Mouse (Mus musculus) intestine, embryonic 14.5 days (tissue): ENCODE measurements around the gene Gm1043. TPM values are rescaled to one million over a fixed set of nuclear protein-coding genes. Genes with fewer than 3 reads are reported as not detected.
A peak's percentile ranks its signal among the peaks of the same experiment; 100 is the strongest.

Experiments
- ATAC-seq: fragments of 200-750 bp; cut with Nextera tagmentation; replicated peaks from 2 replicates; pipeline ENCODE4 v1.8.0; 2017; ENCODE audit warnings: low read depth, moderate number of reproducible peaks, moderate TSS enrichment, moderate library complexity; ENCODE audit not compliant: low FRiP score, low TSS enrichment
- DNase-seq: peaks from one replicate; pipeline ENCODE4 v3.0.0-alpha.2; 2018; ENCODE audit warnings: low spot score
- H3K27ac ChIP-seq: fragments of 300-500 bp; sonication (generic); 2 replicates; pipeline ENCODE4 v1.5.1; 2014; ENCODE audit warnings: low read depth, mild to moderate bottlenecking, control low read depth
- H3K27me3 ChIP-seq: fragments of 300-500 bp; sonication (generic); replicated peaks from 2 replicates; pipeline ENCODE4 v1.6.1; 2014; ENCODE audit warnings: low read length, control low read depth; ENCODE audit not compliant: control insufficient read depth, insufficient read depth
- H3K36me3 ChIP-seq: fragments of 300-500 bp; sonication (generic); 2 replicates; pipeline ENCODE4 v1.6.1; 2014; ENCODE audit warnings: low read length, control low read depth; ENCODE audit not compliant: control insufficient read depth, insufficient read depth
- H3K4me1 ChIP-seq: fragments of 300-500 bp; sonication (generic); replicated peaks from 2 replicates; pipeline ENCODE4 v1.6.1; 2014; ENCODE audit warnings: low read length, control low read depth, mixed read lengths; ENCODE audit not compliant: control insufficient read depth, insufficient read depth
- H3K4me2 ChIP-seq: fragments of 300-500 bp; sonication (generic); 2 replicates; pipeline ENCODE4 v1.6.1; 2014; ENCODE audit warnings: low read length
- H3K4me3 ChIP-seq: fragments of 300-500 bp; sonication (generic); 2 replicates; pipeline ENCODE4 v1.5.1; 2014; ENCODE audit warnings: low read depth, low read length, control low read depth, mixed read lengths
- H3K9ac ChIP-seq: fragments of 300-500 bp; sonication (generic); 2 replicates; pipeline ENCODE4 v1.6.1; 2014; ENCODE audit warnings: mild to moderate bottlenecking, low read length
- H3K9me3 ChIP-seq: fragments of 300-500 bp; sonication (generic); 2 replicates; pipeline ENCODE4 v1.6.1; 2016; ENCODE audit warnings: low read length, control low read depth; ENCODE audit not compliant: control insufficient read depth
- WGBS: fragments of 180-500 bp; shearing (Covaris S2); extraction: QIAGEN DNeasy Blood & Tissue Kit; methylation state at CpG from one replicate; pipeline ENCODE4 v1.1.7; 2014; 5-methylcytosine and 5-hydroxymethylcytosine counted together
- polyA plus RNA-seq: library from polyadenylated mRNA; unstranded; fragments of >200 nt; fragmentation: Nextera tagmentation; extraction: Ambion mirVana; gene quantifications from 2 replicates; pipeline ENCODE4 v1.2.1, GENCODE M21; 2014

The Gm1043 gene
- polyA plus RNA-seq, 1 experiment from 2014 or later, result not detected

DNA sequence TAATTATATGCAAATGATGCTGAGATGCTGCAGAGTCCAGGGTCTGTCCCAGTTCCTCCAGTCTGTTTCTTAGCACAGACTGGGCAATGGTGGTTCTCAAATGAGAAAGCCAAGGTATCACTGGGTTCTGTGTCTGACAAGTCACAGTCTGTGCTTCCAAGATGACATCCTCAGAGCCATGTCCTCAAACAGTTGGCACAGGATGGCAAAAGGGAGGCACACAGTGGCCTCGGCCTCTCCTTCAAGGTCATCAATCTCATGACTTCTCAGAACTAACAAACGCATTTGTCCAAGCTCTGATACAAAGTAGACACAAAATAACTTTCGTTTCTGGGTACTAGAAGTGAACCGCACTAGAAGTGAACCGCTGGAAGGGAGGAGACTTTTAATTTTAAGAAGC lies 9.8 kb downstream of the Gm1043 start:
- Histone ChIP-seq H3K4me3 (no peak overlapping the region), H3K9me3 (no peaks in the 10 kb centered on the region), H3K4me2 (no peak overlapping the region), H3K9ac (no peak overlapping the region), H3K27ac (no peak overlapping the region), H3K4me1 (0 out of 2 replicates have a peak, but pooled peaks cover 7% of the 10 kb centered on the region), H3K27me3 (peaks cover 28% of the 10 kb centered on the region), H3K36me3 (no peaks in the 10 kb centered on the region)
- ATAC-seq (no peak), DNase-seq (no peak)
- WGBS, result 81% methylated on average over 5 of the region's 5 CpGs

DNA sequence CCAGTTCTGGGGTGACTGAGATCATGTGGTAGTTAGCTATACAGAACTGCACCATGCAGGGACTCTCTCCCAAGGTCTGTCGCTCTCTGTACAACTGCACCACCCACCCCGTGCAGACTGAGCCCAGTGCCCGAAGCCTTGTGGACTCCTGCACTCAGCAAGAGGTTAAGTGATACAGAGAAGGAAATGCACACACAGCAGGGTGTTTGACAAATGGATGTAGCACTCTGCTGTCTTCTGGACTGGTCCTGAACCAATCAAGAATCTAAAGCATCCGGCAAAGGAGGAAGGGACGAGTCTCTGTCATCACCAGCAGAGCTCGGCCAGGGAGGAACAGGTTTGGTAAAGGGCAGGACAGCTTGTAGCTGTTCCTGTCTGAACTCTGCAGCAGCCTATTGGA lies 12.4 kb downstream of the Gm1043 start:
- no peak overlapping the region for H3K4me3 ChIP-seq
- DNase-seq (no peak), ATAC-seq (no peak)
- no peaks in the 10 kb centered on the region for H3K9me3 ChIP-seq
- no peaks in the 10 kb centered on the region for H3K36me3 ChIP-seq
- H3K27ac ChIP-seq, result no peak overlapping the region
- H3K4me1 ChIP-seq, result no peaks in the 10 kb centered on the region
- H3K9ac ChIP-seq, result no peak overlapping the region
- H3K4me2 ChIP-seq, result no peak overlapping the region
- 62% methylated on average over 6 of the region's 6 CpGs for WGBS
- H3K27me3 ChIP-seq, result peaks cover 1% of the 10 kb centered on the region

DNA sequence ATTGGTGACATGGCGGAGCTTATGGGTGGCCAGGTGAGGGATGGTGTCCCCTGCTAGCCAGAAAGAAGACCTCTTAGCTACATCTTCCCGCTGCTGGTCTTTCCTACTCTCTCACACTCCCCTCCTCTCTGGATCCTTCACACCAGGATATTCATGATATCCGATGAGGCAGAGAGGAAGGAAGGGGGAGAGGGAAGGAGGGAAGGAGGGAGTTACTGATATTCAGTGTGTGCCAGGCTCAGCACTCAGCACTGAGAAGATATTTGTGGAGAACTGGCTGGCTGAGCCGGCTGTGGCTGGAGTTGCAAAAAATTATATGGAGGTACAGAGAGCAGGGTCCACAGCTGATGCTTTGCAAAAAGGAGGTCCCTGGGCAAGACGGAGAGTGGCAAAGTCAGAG lies 15.6 kb downstream of the Gm1043 start:
- no peaks in the 10 kb centered on the region for H3K9me3 ChIP-seq
- 59% methylated on average over 5 of the region's 5 CpGs for WGBS
- ATAC-seq (no peak), DNase-seq (no peak)
- no peaks in the 10 kb centered on the region for H3K36me3 ChIP-seq
- no peaks in the 10 kb centered on the region for H3K27me3 ChIP-seq
- H3K4me3 ChIP-seq, result no peak overlapping the region
- H3K4me2 ChIP-seq, result no peak overlapping the region
- H3K4me1 ChIP-seq, result no peaks in the 10 kb centered on the region
- H3K27ac ChIP-seq, result no peak overlapping the region
- no peak overlapping the region for H3K9ac ChIP-seq

DNA sequence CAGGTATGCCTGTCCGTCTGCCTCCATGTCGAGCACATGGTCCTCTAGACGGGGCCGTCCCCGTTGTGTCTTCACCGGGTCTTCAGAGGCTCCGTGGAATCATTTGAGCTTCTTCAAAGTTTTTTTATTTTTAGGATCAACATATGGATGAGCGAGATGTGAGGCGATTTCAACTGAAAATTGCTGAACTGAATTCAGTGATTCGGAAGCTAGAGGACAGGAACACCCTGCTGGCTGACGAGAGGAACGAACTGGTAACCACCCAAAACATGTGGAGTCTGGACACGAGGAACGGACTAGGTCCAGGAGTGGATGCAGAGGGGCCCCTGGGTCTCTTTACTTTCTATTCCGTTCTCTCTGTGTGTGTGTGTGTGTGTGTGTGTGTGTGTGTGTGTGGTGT lies 16.5 kb downstream of the Gm1043 start:
- DNase-seq, result no peak
- Histone ChIP-seq H3K4me3 (no peak overlapping the region), H3K27me3 (no peaks in the 10 kb centered on the region), H3K27ac (no peak overlapping the region), H3K36me3 (no peaks in the 10 kb centered on the region), H3K4me2 (no peak overlapping the region), H3K4me1 (no peaks in the 10 kb centered on the region), H3K9me3 (no peaks in the 10 kb centered on the region), H3K9ac (no peak overlapping the region)
- no peak for ATAC-seq
- 72% methylated on average over 15 of the region's 15 CpGs for WGBS

DNA sequence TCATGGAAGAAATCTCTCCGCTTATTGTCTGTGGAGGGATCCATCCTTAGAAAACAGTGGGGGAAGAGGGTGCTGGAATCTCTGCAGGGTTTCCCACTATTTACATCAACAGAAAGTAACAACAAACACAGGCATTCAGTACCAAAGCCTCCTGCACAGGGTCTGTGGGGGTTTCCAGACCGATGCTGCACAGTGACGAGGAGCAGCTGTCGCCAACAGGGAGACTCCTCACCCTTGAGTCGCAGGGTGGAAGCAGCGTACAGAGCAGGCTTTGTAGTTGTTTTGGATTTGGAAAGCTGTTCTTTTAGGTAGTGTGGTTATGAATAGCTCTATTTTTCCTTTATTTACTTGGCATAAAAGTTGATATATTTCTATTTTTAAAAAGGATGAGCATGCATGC lies 16.9 kb downstream of the Gm1043 start:
- 33% methylated on average over 6 of the region's 6 CpGs for WGBS
- DNase-seq, result no peak
- ATAC-seq, result no peak

DNA sequence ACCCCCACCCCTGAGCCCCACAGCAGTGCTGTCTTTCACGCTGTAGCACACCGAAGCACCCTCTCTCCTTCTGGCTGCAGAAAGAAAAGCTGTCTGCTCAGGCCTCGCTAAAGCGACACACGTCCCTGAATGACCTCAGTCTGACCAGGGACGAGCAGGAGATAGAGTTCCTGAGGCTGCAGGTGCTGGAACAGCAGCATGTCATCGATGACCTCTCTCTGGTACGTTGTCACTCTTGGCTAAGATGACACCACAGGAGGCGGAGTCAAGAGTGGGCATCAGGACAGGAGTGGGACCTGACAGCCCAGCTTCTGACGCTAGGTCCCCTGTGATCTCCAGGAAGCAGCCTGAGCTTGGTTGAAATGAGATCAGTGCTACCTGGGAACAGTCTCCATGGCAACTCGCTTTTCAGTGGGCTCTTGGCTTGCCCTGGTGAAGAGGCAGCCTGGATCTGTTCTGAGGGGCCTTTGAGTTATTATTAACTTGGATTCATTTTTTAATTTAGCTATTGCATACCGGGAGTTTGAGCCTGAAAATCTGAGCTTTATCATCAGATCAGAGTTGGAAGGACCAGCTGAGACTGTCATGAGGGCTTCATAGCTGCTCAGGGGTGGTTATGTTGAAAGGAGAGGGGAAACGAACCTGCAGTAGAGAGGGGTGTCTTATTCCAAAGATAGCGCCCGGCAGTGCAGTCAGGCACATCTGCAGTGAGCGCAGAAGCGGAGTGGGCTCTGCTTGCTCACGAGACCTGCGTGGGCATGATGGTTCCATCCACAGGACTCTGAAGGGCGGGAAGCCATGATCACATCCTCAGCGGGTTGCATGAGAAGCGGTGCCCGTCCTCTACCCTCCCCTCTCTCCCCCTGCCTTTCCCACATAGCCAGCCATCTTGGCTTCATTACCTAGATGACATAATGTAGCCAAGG lies 20.6 kb downstream of the Gm1043 start:
- no peak for ATAC-seq
- no peak overlapping the region for H3K4me3 ChIP-seq
- 81% methylated on average over 23 of the region's 23 CpGs for WGBS
- H3K4me2 ChIP-seq, result no peak overlapping the region
- H3K4me1 ChIP-seq, result no peaks in the 10 kb centered on the region
- DNase-seq, result no peak
- H3K9me3 ChIP-seq, result no peaks in the 10 kb centered on the region
- no peaks in the 10 kb centered on the region for H3K27me3 ChIP-seq
- no peak overlapping the region for H3K27ac ChIP-seq
- H3K9ac ChIP-seq, result no peak overlapping the region
- H3K36me3 ChIP-seq, result no peaks in the 10 kb centered on the region

More for the DNA sequence above, 16.9 kb downstream of the Gm1043 start:
- Histone ChIP-seq H3K27me3 (no peaks in the 10 kb centered on the region), H3K36me3 (no peaks in the 10 kb centered on the region), H3K4me1 (no peaks in the 10 kb centered on the region), H3K9me3 (no peaks in the 10 kb centered on the region), H3K9ac (no peak overlapping the region), H3K4me3 (no peak overlapping the region), H3K4me2 (no peak overlapping the region), H3K27ac (no peak overlapping the region)

DNA sequence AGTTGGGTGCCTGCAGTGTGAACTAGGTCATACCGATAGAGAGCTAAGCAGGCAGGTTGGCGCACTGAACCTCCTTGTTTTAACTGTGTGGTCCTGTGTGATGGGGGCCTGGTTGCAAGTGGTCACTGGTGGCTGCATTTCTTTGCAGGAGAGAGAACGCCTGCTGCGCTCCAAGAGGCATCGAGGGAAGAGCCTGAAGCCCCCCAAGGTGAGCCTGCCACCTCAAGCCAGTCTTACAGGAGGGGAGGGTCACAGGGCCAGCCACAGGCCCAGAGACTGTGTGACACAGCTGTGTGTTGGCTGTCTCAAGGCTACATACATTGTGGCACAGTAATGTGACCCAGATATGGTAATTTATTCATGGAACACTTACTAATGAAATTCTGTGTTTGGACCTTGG lies 21.9 kb downstream of the Gm1043 start:
- Histone ChIP-seq H3K4me3 (no peak overlapping the region), H3K9ac (no peak overlapping the region), H3K4me1 (no peaks in the 10 kb centered on the region), H3K9me3 (no peaks in the 10 kb centered on the region), H3K27me3 (no peaks in the 10 kb centered on the region), H3K4me2 (no peak overlapping the region), H3K27ac (no peak overlapping the region), H3K36me3 (no peaks in the 10 kb centered on the region)
- DNase-seq (no peak), ATAC-seq (no peak)
- 83% methylated on average over 5 of the region's 5 CpGs for WGBS

DNA sequence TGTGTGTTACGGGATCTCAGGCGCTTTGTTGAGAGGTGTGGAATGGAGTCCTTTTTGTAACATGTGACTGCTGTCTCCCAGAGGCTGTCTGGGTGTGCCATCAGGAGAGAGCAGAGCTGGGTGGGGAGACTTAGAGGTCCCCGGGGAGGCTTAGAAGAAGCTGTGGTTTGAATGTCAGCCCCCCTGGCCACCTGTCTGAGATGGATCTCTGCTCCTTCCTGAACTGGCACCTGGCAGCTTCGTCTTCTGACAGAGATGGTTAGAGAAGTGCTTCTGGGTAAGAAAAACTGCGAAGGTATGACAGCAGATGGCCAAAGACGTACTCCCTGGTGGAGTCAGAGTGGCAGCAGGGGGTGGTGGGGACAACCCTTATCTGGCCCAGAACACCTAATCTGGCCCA lies 22.4 kb downstream of the Gm1043 start:
- no peak overlapping the region for H3K9ac ChIP-seq
- H3K27ac ChIP-seq, result no peak overlapping the region
- no peaks in the 10 kb centered on the region for H3K36me3 ChIP-seq
- H3K4me1 ChIP-seq, result no peaks in the 10 kb centered on the region
- WGBS, result 83% methylated on average over 6 of the region's 6 CpGs
- no peak overlapping the region for H3K4me2 ChIP-seq
- H3K9me3 ChIP-seq, result no peaks in the 10 kb centered on the region
- DNase-seq, result no peak
- no peaks in the 10 kb centered on the region for H3K27me3 ChIP-seq
- no peak for ATAC-seq
- no peak overlapping the region for H3K4me3 ChIP-seq

DNA sequence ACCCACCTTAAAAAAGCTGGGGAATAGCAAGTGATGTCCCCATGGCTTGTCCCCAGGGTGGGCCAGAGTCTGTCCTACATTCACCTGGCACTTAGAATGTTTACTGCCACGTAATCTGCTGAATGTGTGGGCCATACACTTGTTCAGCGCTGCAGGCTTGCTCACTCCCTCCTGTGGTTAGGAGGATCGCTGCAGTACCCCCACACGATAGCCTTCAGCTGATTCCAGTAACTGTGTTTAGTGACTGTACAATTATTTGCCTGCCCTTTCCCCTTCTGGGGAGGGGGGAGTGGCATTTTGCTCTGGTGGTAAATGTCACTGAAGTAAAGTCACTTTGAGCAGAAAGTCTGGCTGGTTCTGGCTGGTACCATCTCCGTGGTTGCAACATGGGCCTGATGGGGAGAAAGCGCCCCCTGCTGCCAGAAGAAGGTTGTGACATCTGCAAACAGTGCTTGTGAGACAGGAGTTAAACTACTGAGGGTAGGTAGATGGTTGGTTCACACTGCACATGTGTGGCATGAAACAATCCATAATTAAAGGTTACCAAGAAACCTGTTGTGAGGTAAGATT lies 24.2 kb downstream of the Gm1043 start:
- DNase-seq, result peak; percentile 83
- Histone ChIP-seq H3K4me3 (no peak overlapping the region), H3K27ac (no peak overlapping the region), H3K36me3 (no peaks in the 10 kb centered on the region), H3K27me3 (no peaks in the 10 kb centered on the region), H3K9ac (no peak overlapping the region), H3K4me2 (no peak overlapping the region), H3K4me1 (no peaks in the 10 kb centered on the region), H3K9me3 (no peaks in the 10 kb centered on the region)
- no peak for ATAC-seq
- WGBS, result 33% methylated on average over 6 of the region's 6 CpGs
